Mouse (Mus musculus) left cerebral cortex, postnatal 14 days (tissue): ENCODE measurements around the gene Arl15. TPM values are rescaled to one million over a fixed set of nuclear protein-coding genes. Genes with fewer than 3 reads are reported as not detected.

Source experiments
- DNase-seq, 2 experiments: peaks; one replicate each; pipeline ENCODE4 v3.0.0; 2021 to 2022; ENCODE audit warnings: low spot score in 2 of 2, mixed read lengths in 1 of 2
- intact Hi-C: fragments of 180-260 bp; cut with DNase I; formaldehyde crosslinking; loops from one replicate; pipeline ENCODE4 v1.15.1; 2025
- total RNA-seq, 2 experiments: library from RNA; stranded (reverse); gene quantifications; 2 replicates each; pipeline ENCODE4 v1.2.3; 2021

The Arl15 gene
- total RNA-seq, 2 experiments from 2014 or later: 40.5 to 41.8 TPM

DNA sequence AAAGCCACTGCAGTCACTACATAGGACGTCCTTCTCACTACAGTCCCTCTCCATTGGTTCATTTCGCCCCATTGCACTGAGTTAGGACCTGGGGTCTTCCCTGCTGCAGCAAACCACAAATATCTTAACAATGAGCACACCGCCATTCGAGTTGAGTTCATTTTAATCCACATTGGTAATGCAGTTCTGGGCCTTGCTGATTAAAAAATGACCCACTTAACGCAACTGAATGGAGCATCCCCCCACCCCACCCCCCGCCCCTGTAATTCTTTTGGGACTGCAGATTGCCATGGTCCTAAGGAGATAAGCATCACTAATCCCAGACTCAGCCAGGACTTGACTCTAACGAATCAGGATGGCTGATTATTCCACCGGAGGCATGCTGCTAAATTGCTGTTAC lies 280.2 kb downstream of the Arl15 start:
- intact Hi-C loops: loop anchor here (2.0 to 10.0 kb wide), 2 partner anchors 190 to 384 kb away; partner anchors contain the start of gene Fst
- DNase-seq: no peak

GRCm38 (mm10) chr13:114075724-114076384 lies 281.5 kb downstream of the Arl15 start:
- peak; percentile 54 to 59 for DNase-seq
- intact Hi-C loops: loop anchor here (2.0 to 10.0 kb wide), 2 partner anchors 191 to 383 kb away; partner anchors contain the start of gene Fst

GRCm38 (mm10) chr13:114077181-114077580 lies 282.9 kb downstream of the Arl15 start:
- intact Hi-C loops: loop anchor here (10.0 kb wide), 1 partner anchor 192 kb away; no protein-coding TSS in a partner anchor
- no peak for DNase-seq

DNA sequence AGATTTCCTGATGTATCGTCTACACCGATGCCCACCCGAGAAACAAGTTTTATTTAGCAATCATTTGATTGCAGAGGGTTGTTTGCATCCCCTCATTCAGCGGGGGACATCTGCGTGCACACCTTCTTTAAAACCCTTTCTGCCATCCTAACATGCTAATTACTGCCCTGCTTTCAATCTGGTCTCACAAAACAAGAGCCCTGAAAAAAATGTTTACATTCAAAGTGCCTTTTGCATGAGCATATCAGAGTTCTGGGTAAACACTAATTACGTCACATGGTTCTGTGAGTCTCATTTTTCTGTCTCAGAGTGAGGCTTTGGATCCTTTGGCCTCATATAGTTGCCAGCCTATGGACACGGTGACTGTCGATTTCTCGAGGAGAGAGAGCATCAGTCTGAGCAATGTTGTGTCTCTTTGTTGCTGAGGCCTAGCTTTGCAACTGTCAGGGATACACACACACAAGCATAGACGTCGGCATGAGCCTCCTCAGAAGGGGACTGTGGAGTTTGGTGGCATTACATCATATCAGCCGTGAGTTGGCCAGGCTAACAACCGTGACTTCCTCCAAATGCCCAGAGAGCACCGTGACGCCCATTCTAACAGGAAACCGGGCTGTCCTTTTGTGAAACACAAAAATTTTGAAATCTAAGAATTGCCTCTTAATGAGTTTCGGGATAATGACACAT lies 283.4 kb downstream of the Arl15 start:
- DNase-seq: no peak
- intact Hi-C loops: loop anchor here (10.0 kb wide), 1 partner anchor 193 kb away; no protein-coding TSS in a partner anchor

DNA sequence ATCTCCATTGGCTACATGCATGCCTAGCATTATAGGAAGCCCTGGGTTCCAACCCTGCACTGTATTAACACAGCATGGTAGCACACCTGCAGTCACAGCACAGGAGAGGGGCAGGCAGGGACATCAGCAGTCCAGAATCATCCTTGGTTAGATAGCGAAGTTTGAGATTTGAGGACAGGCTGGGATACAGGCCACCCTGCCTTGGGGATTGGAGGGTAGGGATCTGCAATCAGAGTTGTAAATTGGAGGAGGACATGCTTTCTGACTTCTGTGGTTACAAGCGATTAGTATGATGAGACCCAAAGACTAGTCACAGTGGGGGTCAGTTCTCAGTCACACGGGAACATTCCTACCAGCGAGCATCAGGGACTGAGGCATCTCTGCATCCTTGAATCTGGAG lies 284.5 kb downstream of the Arl15 start:
- intact Hi-C loops: loop anchor here (10.0 kb wide), 1 partner anchor 194 kb away; no protein-coding TSS in a partner anchor
- DNase-seq: no peak

DNA sequence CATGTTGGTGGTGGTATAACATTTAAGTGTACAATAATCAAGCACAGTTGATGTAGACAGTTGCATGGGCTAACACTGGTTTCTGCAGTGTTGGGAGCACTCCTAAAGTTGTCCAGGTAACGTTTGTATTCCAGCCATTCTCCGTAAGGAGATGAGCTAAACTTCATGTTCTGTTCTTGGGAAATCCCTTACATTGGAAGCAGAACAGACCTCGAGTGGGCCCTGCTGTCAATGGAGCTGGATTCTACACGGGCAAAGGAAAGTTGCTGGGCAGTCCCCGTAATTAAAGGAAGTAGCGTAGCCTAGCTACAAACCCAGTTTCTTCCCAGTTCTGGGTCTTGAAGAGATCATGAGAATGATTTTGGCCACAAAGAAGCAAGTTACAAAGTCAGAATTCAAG lies 285.4 kb downstream of the Arl15 start:
- no peak for DNase-seq
- intact Hi-C loops: loop anchor here (10.0 kb wide), 1 partner anchor 195 kb away; no protein-coding TSS in a partner anchor

DNA sequence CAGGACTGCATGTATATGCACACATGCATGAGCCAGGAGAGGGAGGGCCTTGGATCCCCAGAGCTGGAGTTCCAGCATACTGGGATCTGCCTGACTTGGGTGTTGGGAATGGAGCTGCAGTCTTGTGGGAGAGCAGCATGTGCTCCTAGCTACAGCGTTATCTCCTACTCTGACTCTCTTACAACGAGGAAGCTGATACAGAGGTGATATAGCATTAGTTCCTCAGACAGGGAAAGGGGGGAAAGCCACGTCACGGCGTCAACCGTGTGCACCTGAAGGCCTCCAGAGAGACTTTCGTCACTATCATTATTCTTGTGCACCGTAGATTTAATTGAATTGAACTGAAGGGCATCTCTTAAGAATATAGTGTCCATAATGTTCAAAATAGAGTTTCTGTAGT lies 286.2 kb downstream of the Arl15 start:
- DNase-seq: no peak
- intact Hi-C loops: no loop called here

DNA sequence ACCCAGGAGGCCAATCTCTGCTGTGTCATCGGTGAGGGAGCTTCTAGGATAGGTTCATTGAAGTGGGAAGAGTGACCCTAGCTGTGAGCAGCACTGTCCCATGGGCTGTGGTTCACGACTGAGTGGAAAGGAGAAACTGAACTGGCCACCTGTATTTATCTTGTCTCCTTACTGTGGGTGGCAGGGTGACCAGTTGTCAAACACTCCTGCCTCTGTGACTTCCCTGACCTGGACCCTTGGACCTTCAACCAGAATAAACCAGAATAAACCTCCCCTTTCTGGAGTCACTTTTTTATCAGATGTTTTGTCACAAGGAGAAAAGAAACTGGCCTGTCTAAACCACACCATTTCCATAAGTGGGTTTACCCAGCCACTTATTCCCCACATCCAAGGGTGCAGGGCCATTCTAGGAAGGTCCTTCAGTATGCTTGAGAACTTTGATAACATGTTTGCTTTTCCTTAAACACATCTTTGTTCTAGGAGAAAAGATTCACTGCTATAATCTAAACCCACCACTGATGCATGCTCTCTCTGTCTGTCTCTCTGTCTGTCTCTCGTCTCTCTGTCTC lies 289.3 kb downstream of the Arl15 start:
- intact Hi-C loops: no loop called here
- DNase-seq: no peak

DNA sequence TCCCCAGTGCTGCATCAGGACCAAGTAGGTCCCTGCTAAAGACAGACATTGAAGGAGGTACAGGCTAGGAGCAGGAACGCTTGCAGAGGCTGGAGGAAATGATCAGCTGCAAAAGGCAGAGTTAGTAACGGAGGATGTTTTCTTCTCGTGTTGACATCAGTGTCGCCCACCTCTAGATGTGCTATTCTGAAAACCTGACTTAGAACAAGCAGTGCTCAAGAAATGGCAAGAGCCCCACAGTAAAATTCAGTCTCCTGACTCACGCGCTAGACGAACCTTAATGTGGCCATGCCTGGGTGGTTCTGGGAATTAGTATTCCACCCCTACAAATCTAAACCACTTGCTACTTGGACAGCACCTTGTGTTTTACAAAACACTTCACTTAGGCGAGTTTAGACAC lies 291.1 kb downstream of the Arl15 start:
- peak; percentile 40 to 68 for DNase-seq
- intact Hi-C loops: no loop called here

GRCm38 (mm10) chr13:114086325-114086724 lies 292.0 kb downstream of the Arl15 start:
- no peak for DNase-seq
- intact Hi-C loops: no loop called here

GRCm38 (mm10) chr13:114086801-114087200 lies 292.5 kb downstream of the Arl15 start:
- intact Hi-C loops: no loop called here
- no peak for DNase-seq

DNA sequence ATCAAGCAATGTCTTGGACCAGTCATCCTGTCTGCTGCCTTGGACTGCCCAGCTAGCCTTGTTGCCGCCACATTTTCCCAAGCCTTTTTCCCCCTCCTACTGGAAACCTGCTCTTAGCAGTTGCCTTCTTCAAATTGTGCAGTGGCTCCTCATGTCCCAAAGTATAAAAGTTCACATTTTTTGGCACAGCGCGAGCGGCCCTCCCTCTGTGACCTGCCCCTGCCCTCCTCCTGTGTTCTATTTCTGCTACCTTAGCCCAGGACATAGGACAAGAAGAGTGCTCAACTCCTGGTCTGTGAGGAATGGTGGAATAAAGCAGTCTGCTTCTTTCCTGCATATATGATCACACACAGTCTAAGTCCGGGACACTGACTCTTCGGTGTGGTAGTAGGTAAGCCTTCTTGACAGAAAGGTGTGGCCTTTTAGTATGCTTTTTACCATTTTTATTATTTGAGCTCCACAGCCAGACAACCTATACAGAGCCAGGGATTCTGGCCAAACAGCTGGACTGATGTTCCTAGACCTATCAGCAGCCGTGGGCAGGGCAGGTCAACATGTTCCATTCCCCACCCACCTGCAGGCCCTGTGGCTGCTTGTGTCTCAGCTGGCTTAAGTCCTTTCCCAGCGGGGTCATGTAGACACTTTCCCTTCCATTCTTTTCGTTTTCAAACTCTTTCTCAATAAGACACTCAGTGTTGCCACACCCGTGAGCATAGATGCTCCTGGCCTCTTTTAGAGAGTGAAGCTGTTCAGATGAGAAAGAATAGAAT lies 293.6 kb downstream of the Arl15 start:
- DNase-seq: no peak
- intact Hi-C loops: no loop called here

DNA sequence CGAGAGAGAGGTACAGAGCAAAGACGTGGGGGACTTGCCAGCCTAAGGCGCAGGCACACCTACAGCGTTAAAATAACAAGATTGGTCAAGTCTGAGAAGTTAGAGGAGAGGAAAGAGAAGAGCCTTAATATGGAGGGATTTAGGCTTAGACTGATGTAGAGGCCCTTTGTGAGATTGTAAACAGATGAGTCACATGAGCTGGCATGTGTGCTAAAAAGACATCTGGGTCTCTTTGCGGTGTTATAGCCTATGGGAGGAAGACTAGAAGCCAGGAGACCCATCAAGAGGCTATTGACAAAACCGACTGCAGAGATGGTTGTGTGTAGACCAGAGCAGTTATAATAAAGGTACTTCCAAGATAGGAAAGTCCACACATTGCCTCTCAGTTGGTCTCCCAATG lies 296.5 kb downstream of the Arl15 start:
- no peak for DNase-seq
- intact Hi-C loops: no loop called here

DNA sequence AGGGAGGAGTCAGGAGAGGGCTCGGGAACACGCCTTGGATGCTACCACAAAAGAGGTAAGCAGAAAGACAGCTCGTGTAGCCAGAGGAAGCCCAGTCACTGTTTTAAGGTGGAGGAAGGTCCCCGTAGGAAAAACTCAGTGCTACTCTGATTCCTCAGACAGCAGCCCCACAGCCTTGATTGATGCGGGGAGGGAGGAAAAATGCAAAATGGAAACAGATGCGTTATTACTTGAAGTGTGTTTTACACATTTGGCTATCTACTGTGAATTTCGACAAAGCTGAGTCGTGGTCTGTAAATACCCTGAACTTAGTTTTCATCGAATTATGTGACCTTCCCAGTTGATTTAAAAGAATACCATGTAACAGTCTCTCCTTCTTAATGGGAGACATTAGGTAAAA lies 296.9 kb downstream of the Arl15 start:
- intact Hi-C loops: no loop called here
- DNase-seq: no peak

DNA sequence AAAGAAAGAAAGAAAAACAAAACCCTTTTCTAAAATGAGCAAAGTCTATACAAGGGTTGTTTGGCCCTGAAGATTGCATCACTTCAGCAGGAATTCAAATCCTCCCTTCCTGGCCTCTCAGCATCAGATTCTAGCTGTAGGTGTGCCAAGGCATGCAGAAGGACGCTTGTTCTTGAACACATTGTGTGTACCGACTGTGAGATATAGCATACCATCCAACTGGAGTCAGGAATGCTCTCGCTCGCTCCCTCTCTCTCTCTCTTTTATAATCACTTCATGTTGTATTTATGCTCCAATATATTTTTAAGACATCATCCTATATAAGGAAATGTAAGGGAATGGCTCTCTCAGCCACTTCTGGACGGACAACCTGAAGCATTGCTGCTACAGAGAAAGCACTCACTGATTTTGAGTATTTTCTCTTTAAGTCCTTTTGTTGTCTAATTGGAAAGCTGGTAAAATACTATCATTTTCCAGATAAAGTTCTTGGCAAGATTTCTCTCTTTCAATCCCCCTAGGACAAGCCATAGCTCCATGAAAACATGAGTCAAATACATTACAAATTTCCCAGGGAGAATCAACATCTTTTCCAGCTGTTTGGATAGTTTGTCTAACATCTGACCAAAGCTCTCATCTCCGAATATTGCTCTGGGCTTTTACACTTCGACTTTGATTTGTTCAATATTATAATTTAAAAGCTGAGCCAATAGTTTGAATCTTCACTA lies 300.0 kb downstream of the Arl15 start:
- intact Hi-C loops: no loop called here
- no peak for DNase-seq

DNA sequence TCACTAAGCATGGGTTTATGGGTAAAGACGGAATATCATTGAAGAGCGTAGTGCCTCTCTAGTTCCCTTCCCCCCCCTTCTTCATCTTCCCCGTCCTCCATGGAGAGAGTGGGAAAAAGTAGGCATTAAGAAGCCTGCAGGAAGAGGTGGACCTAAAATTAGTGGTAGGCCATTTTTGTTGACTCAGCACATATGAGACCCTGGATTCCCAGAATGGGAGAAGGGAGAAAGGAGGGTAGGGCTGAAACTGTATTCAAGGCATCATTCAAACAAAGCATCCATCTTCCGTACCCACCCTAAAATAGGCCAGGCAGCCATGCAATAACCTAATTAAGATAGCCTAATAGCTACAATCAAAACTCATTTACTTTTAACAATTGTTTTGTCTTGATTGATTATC lies 301.1 kb downstream of the Arl15 start:
- DNase-seq: no peak
- intact Hi-C loops: no loop called here

GRCm38 (mm10) chr13:114096386-114096785 lies 302.1 kb downstream of the Arl15 start:
- intact Hi-C loops: no loop called here
- DNase-seq: no peak

- intact Hi-C loops: no loop called here
- peak in 1 of 2 experiments; percentile 44 for DNase-seq
These were observed 306.9 kb downstream of the Arl15 start for GRCm38 (mm10) chr13:114101155-114101554.

GRCm38 (mm10) chr13:114106083-114106482 lies 311.8 kb downstream of the Arl15 start:
- no peak for DNase-seq
- intact Hi-C loops: no loop called here
